Mouse (Mus musculus): ENCODE data around the gene Mepce.

- TF ChIP-seq CTCF (IDR thresholded peaks at IDR 0.05; ENCODE audit: low read depth) (no peak), EP300 (IDR thresholded peaks at IDR 0.05; ENCODE audit: low read depth) (no peak)
These were observed 2.1 kb downstream of the Mepce start for GRCm38 (mm10) chr5:137785164-137786031.
